Mouse (Mus musculus) CH12.LX (cell line): ENCODE results near the gene Inppl1. TPM values are rescaled to one million over a fixed set of nuclear protein-coding genes. Genes with fewer than 3 reads are reported as not detected.

Source experiments
- DNase-seq: peaks from one replicate; pipeline ENCODE4 v3.0.0-alpha.2; 2013; ENCODE audit errors: extremely low read depth
- H3K27ac ChIP-seq: 2 replicates; pipeline ENCODE4 v1.5.1; 2012; ENCODE audit warnings: low read depth, mild to moderate bottlenecking, control low read depth, moderate library complexity; ENCODE audit not compliant: insufficient read depth
- H3K27me3 ChIP-seq: replicated peaks from 2 replicates; pipeline ENCODE3; 2012; ENCODE audit warnings: inconsistent platforms
- H3K36me3 ChIP-seq, 2 experiments: replicated peaks in 1 of 2; 2 replicates each; pipeline versions ENCODE3 to v1.6.1; 2012; ENCODE audit warnings: inconsistent platforms in 1 of 2, low read length in 1 of 2, mild to moderate bottlenecking in 1 of 2, mixed read lengths in 1 of 2, moderate library complexity in 1 of 2; ENCODE audit not compliant: control insufficient read depth in 1 of 2, insufficient read depth in 1 of 2
- H3K4me1 ChIP-seq, 2 experiments: 2 replicates each; pipeline ENCODE4 v1.6.1; 2012; ENCODE audit warnings: inconsistent platforms in 1 of 2, moderate library complexity in 1 of 2; ENCODE audit not compliant: insufficient read depth in 2 of 2, control insufficient read depth in 1 of 2
- H3K4me2 ChIP-seq: 2 replicates; pipeline ENCODE4 v1.6.1; 2012; ENCODE audit warnings: low read depth, mild to moderate bottlenecking, control low read depth; ENCODE audit not compliant: poor library complexity, insufficient read depth, severe bottlenecking
- H3K4me3 ChIP-seq, 3 experiments: fragments of 150-350 bp in 1 of 3; sonication (generic) in 1 of 3; replicated peaks in 1 of 3; 2 replicates each; pipeline versions ENCODE3 to v1.5.1; 2011 to 2012; ENCODE audit warnings: low read depth in 2 of 3, low read length in 2 of 3, mild to moderate bottlenecking in 2 of 3, moderate library complexity in 2 of 3, control low read depth in 1 of 3, improper control_type of control experiment in 1 of 3, inconsistent platforms in 1 of 3, mixed read lengths in 1 of 3; ENCODE audit not compliant: poor library complexity in 1 of 3
- H3K79me2 ChIP-seq: replicated peaks from 2 replicates; pipeline ENCODE4 v1.6.1; 2012; ENCODE audit warnings: mild to moderate bottlenecking, moderate library complexity; ENCODE audit not compliant: control insufficient read depth, poor library complexity, insufficient read depth, severe bottlenecking; ENCODE audit errors: extremely low read depth
- H3K9ac ChIP-seq: 2 replicates; pipeline ENCODE4 v1.6.1; 2012; ENCODE audit warnings: low read depth, mild to moderate bottlenecking, control low read depth, moderate library complexity; ENCODE audit not compliant: insufficient read depth
- H3K9me3 ChIP-seq: replicated peaks from 2 replicates; pipeline ENCODE3; 2012; ENCODE audit warnings: low read length, inconsistent platforms, mixed read lengths
- CHD2 ChIP-seq: IDR thresholded peaks from 2 replicates; pipeline ENCODE4 v1.6.1; 2011; ENCODE audit warnings: low read length, improper control_type of control experiment
- ELF1 ChIP-seq: IDR thresholded peaks from 2 replicates; pipeline ENCODE4 v1.6.1; 2014; ENCODE audit warnings: low read depth, mild to moderate bottlenecking, inconsistent platforms, low read length, improper control_type of control experiment
- EP300 ChIP-seq: IDR thresholded peaks from 2 replicates; pipeline ENCODE4 v1.6.1; 2011; ENCODE audit warnings: low read length, improper control_type of control experiment
- ETS1 ChIP-seq: conservative IDR thresholded peaks from 2 replicates; pipeline ENCODE4 v1.6.1; 2012; ENCODE audit warnings: low read depth, mild to moderate bottlenecking, inconsistent platforms, low read length, improper control_type of control experiment, moderate library complexity
- HCFC1 ChIP-seq: IDR thresholded peaks from 2 replicates; pipeline ENCODE4 v1.6.1; 2012; ENCODE audit warnings: low read depth, mild to moderate bottlenecking, inconsistent platforms, low read length, improper control_type of control experiment
- IRF4 ChIP-seq: IDR thresholded peaks from 2 replicates; pipeline ENCODE4 v1.6.1; 2014; ENCODE audit warnings: low read depth, mild to moderate bottlenecking, inconsistent platforms, low read length, improper control_type of control experiment
- JUN ChIP-seq: IDR thresholded peaks from 2 replicates; pipeline ENCODE4 v1.6.1; 2011; ENCODE audit warnings: low read depth, mild to moderate bottlenecking, low read length, improper control_type of control experiment, moderate library complexity; ENCODE audit not compliant: insufficient read depth
- MAFK ChIP-seq: IDR thresholded peaks from 2 replicates; pipeline ENCODE4 v1.6.1; 2011; ENCODE audit warnings: low read length, improper control_type of control experiment; ENCODE audit not compliant: insufficient replicate concordance
- MAZ ChIP-seq: IDR thresholded peaks from 2 replicates; pipeline ENCODE4 v1.6.1; 2012; ENCODE audit warnings: low read depth, mild to moderate bottlenecking, inconsistent platforms, low read length, improper control_type of control experiment, moderate library complexity
- NELFE ChIP-seq: IDR thresholded peaks from 2 replicates; pipeline ENCODE4 v1.6.1; 2011; ENCODE audit warnings: low read depth, low read length, improper control_type of control experiment
- PAX5 ChIP-seq: IDR thresholded peaks from 2 replicates; pipeline ENCODE4 v1.6.1; 2012; ENCODE audit warnings: low read length, inconsistent platforms, mixed read lengths
- POLR2AphosphoS2 ChIP-seq: IDR thresholded peaks from 2 replicates; pipeline ENCODE4 v1.6.1; 2011; ENCODE audit warnings: low read depth, low read length, improper control_type of control experiment
- RCOR1 ChIP-seq: conservative IDR thresholded peaks from 2 replicates; pipeline ENCODE4 v1.6.1; 2012; ENCODE audit warnings: low read depth, mild to moderate bottlenecking, inconsistent platforms, low read length, improper control_type of control experiment
- SIN3A ChIP-seq: IDR thresholded peaks from 2 replicates; pipeline ENCODE4 v1.6.1; 2012; ENCODE audit warnings: low read length, improper control_type of control experiment, inconsistent platforms
- SMC3 ChIP-seq: IDR thresholded peaks from 2 replicates; pipeline ENCODE4 v1.6.1; 2011; ENCODE audit warnings: low read depth, low read length, improper control_type of control experiment
- TCF12 ChIP-seq: IDR thresholded peaks from 2 replicates; pipeline ENCODE4 v1.6.1; 2014; ENCODE audit warnings: low read depth, mild to moderate bottlenecking, inconsistent platforms, low read length, improper control_type of control experiment
- USF1 ChIP-seq: IDR thresholded peaks from 2 replicates; pipeline ENCODE4 v1.6.1; 2014; ENCODE audit warnings: low read depth, mild to moderate bottlenecking, inconsistent platforms, low read length, improper control_type of control experiment
- ZC3H11A ChIP-seq: IDR thresholded peaks from 2 replicates; pipeline ENCODE4 v1.6.1; 2012; ENCODE audit warnings: low read depth, mild to moderate bottlenecking, inconsistent platforms, low read length, improper control_type of control experiment
- ZMIZ1 ChIP-seq: IDR thresholded peaks from 2 replicates; pipeline ENCODE4 v1.6.1; 2012; ENCODE audit warnings: low read depth, mild to moderate bottlenecking, inconsistent platforms, low read length, improper control_type of control experiment
- ZNF384 ChIP-seq: IDR thresholded peaks from 2 replicates; pipeline ENCODE4 v1.6.1; 2012; ENCODE audit warnings: low read depth, low read length, improper control_type of control experiment, inconsistent platforms
- dilution Hi-C: fragments of 300-500 bp; cut with MboI; formaldehyde crosslinking; loops from 2 replicates; pipeline ENCODE4 v1.14.3; 2020; ENCODE audit warnings: low sequenced_read_pairs; ENCODE audit not compliant: extremely low pct_unique_long_range_greater_than_20kb, extremely low pct_ligation_motif_present
- in situ Hi-C: fragments of 300-500 bp; cut with MboI; formaldehyde crosslinking; loops from 3 replicates; pipeline ENCODE4 v1.14.3; 2019; ENCODE audit warnings: low sequenced_read_pairs, low pct_ligation_motif_present, low pct_unique_long_range_greater_than_20kb, mixed read lengths
- polyA plus RNA-seq: library from polyadenylated mRNA; unstranded; fragments of >175 nt; gene quantifications from 2 replicates; pipeline ENCODE4 v1.2.1, GENCODE M21; 2012; ENCODE audit warnings: low read depth; ENCODE audit not compliant: insufficient read length
- total RNA-seq, 2 experiments: library from RNA; depleted of rRNA; stranded (reverse); fragments of 300-350 nt in 1 of 2; fragments of >200 nt in 1 of 2; gene quantifications; 2 replicates each; pipeline ENCODE4 v1.2.3; 2012 to 2014

The Inppl1 gene
- 36.1 and 44.3 TPM in 2 replicates for total RNA-seq (2012; rRNA removed)
- total RNA-seq (2014; rRNA removed) = 21.6 and 27.3 TPM in 2 replicates
- polyA plus RNA-seq = 35.7 and 37.9 TPM in 2 replicates

GRCm38 (mm10) chr7:101837606-101838471 lies at the start of gene Inppl1:
TSS of gene Inppl1 (minus strand) at chr7:101838229.
- in situ Hi-C loops = no loop called here
- Histone ChIP-seq H3K79me2 (peaks cover 19% of the 10 kb centered on the region), H3K36me3 (peaks cover 7 to 26% of the 10 kb centered on the region in 2 experiments), H3K4me3 (peak within 1 kb of the TSS; percentile 80 to 92 (median 85)), H3K4me2 (peak within 1 kb of the TSS; percentile 67), H3K4me1 (peaks cover 3 to 30% of the 10 kb centered on the region in 2 experiments; a peak in 3 of 4 replicates), H3K9me3 (no peaks in the 10 kb centered on the region), H3K9ac (peak within 1 kb of the TSS; percentile 64), H3K27ac (no peak within 1 kb of the TSS), H3K27me3 (no peaks in the 10 kb centered on the region)
- peak; percentile 30 for DNase-seq
- TF ChIP-seq SMC3 (no peak), ELF1 (peak; percentile 58), ETS1 (no peak), ZMIZ1 (0 out of 2 replicates have a peak, but pooled peaks have one; percentile 17), ZC3H11A (no peak), RCOR1 (no peak), EP300 (0 out of 2 replicates have a peak, but pooled peaks have one; percentile 9), POLR2AphosphoS2 (no peak), HCFC1 (0 out of 2 replicates have a peak, but pooled peaks have one; percentile 11), PAX5 (no peak), USF1 (no peak), ZNF384 (no peak), MAZ (0 out of 2 replicates have a peak, but pooled peaks have one; percentile 36), JUN (no peak), MAFK (no peak), TCF12 (peak; percentile 29; the same call in 1 of the 2 replicates), SIN3A (peak; percentile 62), CHD2 (peak; percentile 32; the same call in 1 of the 2 replicates), IRF4 (no peak; the same call in 1 of the 2 replicates), NELFE (peak; percentile 8; the same call in 1 of the 2 replicates)
- dilution Hi-C loops = no loop called here
